Mouse (Mus musculus) olfactory bulb, adult 2 months (tissue): ENCODE measurements around the gene Nacc1. TPM values are rescaled to one million over a fixed set of nuclear protein-coding genes. Genes with fewer than 3 reads are reported as not detected.

Source experiments
- H3K27ac ChIP-seq: fragments of 200-500 bp; 2 replicates; pipeline ENCODE4 v1.5.1; 2012; ENCODE audit warnings: low read depth, low read length; ENCODE audit not compliant: insufficient read depth
- H3K4me1 ChIP-seq: fragments of 200-500 bp; 2 replicates; pipeline ENCODE4 v1.6.1; 2012; ENCODE audit warnings: low read length; ENCODE audit not compliant: control insufficient read depth, insufficient read depth
- H3K4me3 ChIP-seq: fragments of 200-500 bp; 2 replicates; pipeline ENCODE4 v1.5.1; 2012; ENCODE audit warnings: mild to moderate bottlenecking, low read depth, low read length, moderate library complexity; ENCODE audit not compliant: insufficient read depth
- CTCF ChIP-seq: fragments of 200-500 bp; IDR thresholded peaks from 2 replicates; pipeline ENCODE4 v1.5.1; 2012; ENCODE audit warnings: low read depth, mild to moderate bottlenecking, low read length, moderate library complexity; ENCODE audit not compliant: insufficient read depth
- POLR2A ChIP-seq: fragments of 200-500 bp; IDR thresholded peaks from 2 replicates; pipeline ENCODE4 v1.6.1; 2012; ENCODE audit warnings: mild to moderate bottlenecking, low read depth, low read length, moderate library complexity; ENCODE audit not compliant: insufficient read depth
- WGBS: fragments of 180-500 bp; shearing (Covaris S2); methylation state at CpG from one replicate; pipeline ENCODE4 v1.1.7; 2018; 5-methylcytosine and 5-hydroxymethylcytosine counted together
- polyA plus RNA-seq: library from polyadenylated mRNA; stranded (reverse); fragments of >200 nt; gene quantifications from 2 replicates; pipeline ENCODE4 v1.2.4, GENCODE M21; 2012; ENCODE audit warnings: low replicate concordance; ENCODE audit not compliant: missing spikeins, insufficient read depth, insufficient read length

The Nacc1 gene
- polyA plus RNA-seq, 1 experiment, result not detected

- Histone ChIP-seq H3K4me3 (no peak overlapping the region), H3K4me1 (peaks cover 37% of the 10 kb centered on the region), H3K27ac (no peak overlapping the region)
- WGBS, result 11% methylated on average over 12 of the region's 12 CpGs
- TF ChIP-seq POLR2A (no peak), CTCF (peak; percentile 94)
These were observed 21.3 kb upstream of the Nacc1 start for GRCm38 (mm10) chr8:84708774-84709475.

- Histone ChIP-seq H3K4me3 (no peak overlapping the region), H3K27ac (no peak overlapping the region), H3K4me1 (peaks cover 29% of the 10 kb centered on the region)
- TF ChIP-seq POLR2A (no peak), CTCF (no peak)
- 41% methylated on average over 15 of the region's 15 CpGs for WGBS
These were observed 20.4 kb upstream of the Nacc1 start for GRCm38 (mm10) chr8:84708071-84708541.

GRCm38 (mm10) chr8:84707267-84707883 is 19.7 kb upstream of the Nacc1 start:
- no peak overlapping the region for H3K27ac ChIP-seq
- no peak for TF ChIP-seq CTCF
- TF ChIP-seq POLR2A, result no peak
- H3K4me1 ChIP-seq, result peaks cover 24% of the 10 kb centered on the region
- WGBS, result 57% methylated on average over 22 of the region's 22 CpGs
- H3K4me3 ChIP-seq, result no peak overlapping the region

GRCm38 (mm10) chr8:84706610-84707266 is 19.1 kb upstream of the Nacc1 start:
- no peak overlapping the region for H3K27ac ChIP-seq
- H3K4me3 ChIP-seq, result no peak overlapping the region
- WGBS, result 56% methylated on average over 45 of the region's 45 CpGs
- peaks cover 19% of the 10 kb centered on the region for H3K4me1 ChIP-seq
- TF ChIP-seq CTCF, result no peak
- no peak for TF ChIP-seq POLR2A

GRCm38 (mm10) chr8:84705960-84706359 is 18.3 kb upstream of the Nacc1 start:
- Histone ChIP-seq H3K4me3 (no peak overlapping the region), H3K4me1 (peaks cover 19% of the 10 kb centered on the region), H3K27ac (no peak overlapping the region)
- 39% methylated on average over 12 of the region's 12 CpGs for WGBS
- TF ChIP-seq CTCF, result no peak
- TF ChIP-seq POLR2A, result no peak

- Histone ChIP-seq H3K27ac (no peak overlapping the region), H3K4me3 (no peak overlapping the region), H3K4me1 (peaks cover 19% of the 10 kb centered on the region)
- TF ChIP-seq CTCF (no peak), POLR2A (no peak)
- WGBS, result 18% methylated on average over 61 of the region's 61 CpGs
These were observed 17.5 kb upstream of the Nacc1 start for GRCm38 (mm10) chr8:84704867-84705831.

- Histone ChIP-seq H3K4me3 (no peak overlapping the region; the same call in 1 of the 2 replicates), H3K4me1 (peaks cover 17% of the 10 kb centered on the region), H3K27ac (no peak overlapping the region)
- 21% methylated on average over 16 of the region's 16 CpGs for WGBS
- TF ChIP-seq POLR2A (no peak), CTCF (peak; percentile 44; the same call in 1 of the 2 replicates)
These were observed 16.7 kb upstream of the Nacc1 start for GRCm38 (mm10) chr8:84704356-84704755.
